Mouse (Mus musculus) layer of hippocampus, adult 9-10 months (tissue): ENCODE measurements around the gene Prr9.

Source experiments
- DNase-seq: peaks from one replicate; pipeline ENCODE4 v3.0.0; 2022; ENCODE audit warnings: low spot score

The Prr9 gene

GRCm38 (mm10) chr3:92123847-92124246 is at the start of gene Prr9:
Gene Prr9 (minus strand): TSS chr3:92123947.
- no peak for DNase-seq

GRCm38 (mm10) chr3:92169847-92170246 is 46.1 kb upstream of the Prr9 start:
- no peak for DNase-seq

- peak; percentile 40 for DNase-seq
Observed at GRCm38 (mm10) chr3:92153322-92153721, 29.6 kb upstream of the Prr9 start.

- DNase-seq, result peak; percentile 37
Observed at GRCm38 (mm10) chr3:92150631-92151277, 27.0 kb upstream of the Prr9 start.

GRCm38 (mm10) chr3:92147913-92148312 is 24.2 kb upstream of the Prr9 start:
- DNase-seq, result no peak

- DNase-seq, result no peak
Observed at GRCm38 (mm10) chr3:92147420-92147819, 23.7 kb upstream of the Prr9 start.

GRCm38 (mm10) chr3:92142644-92143043 is 18.9 kb upstream of the Prr9 start, which contains the start of gene Lelp1:
Gene Lelp1 (minus strand): TSS chr3:92142744.
- DNase-seq, result no peak

GRCm38 (mm10) chr3:92120902-92121301 is 2.8 kb downstream of the Prr9 start:
- no peak for DNase-seq

- no peak for DNase-seq
Observed at GRCm38 (mm10) chr3:92117930-92118329, 5.8 kb downstream of the Prr9 start.

GRCm38 (mm10) chr3:92111526-92111925 is 12.2 kb downstream of the Prr9 start:
- DNase-seq, result no peak

- no peak for DNase-seq
Observed at GRCm38 (mm10) chr3:92110790-92111189, 13.0 kb downstream of the Prr9 start.

- peak; percentile 15 for DNase-seq
Observed at GRCm38 (mm10) chr3:92106582-92106981, 17.2 kb downstream of the Prr9 start.

GRCm38 (mm10) chr3:92083042-92083441 is 40.7 kb downstream of the Prr9 start, which contains the start of gene Lor:
Gene Lor (minus strand): TSS chr3:92083142.
- no peak for DNase-seq

GRCm38 (mm10) chr3:92081285-92081931 is 42.3 kb downstream of the Prr9 start:
- DNase-seq, result no peak

- DNase-seq, result peak; percentile 13
Observed at GRCm38 (mm10) chr3:92080462-92081284, 43.1 kb downstream of the Prr9 start.
